Mouse (Mus musculus): ENCODE measurements around the gene Calr. TPM values are rescaled to one million over a fixed set of nuclear protein-coding genes. Genes with fewer than 3 reads are reported as not detected.
A peak's percentile ranks its signal among the peaks of the same experiment; 100 is the strongest.

Gene Calr
- polyA plus RNA-seq, 1 experiment from 2014 or later = 549 TPM

GRCm38 (mm10) chr8:84811303-84811702 lies 35.4 kb downstream of the Calr start:
- H3K4me1 ChIP-seq = peaks cover 67% of the 10 kb centered on the region
- H3K9ac ChIP-seq = peak overlapping the region; percentile 28
- ATAC-seq = no peak
- H3K36me3 ChIP-seq (ENCODE audit: poor library complexity, severe bottlenecking) = no peaks in the 10 kb centered on the region
- WGBS = 11% methylated on average over 10 of the region's 10 CpGs
- H3K4me2 ChIP-seq = peak overlapping the region; percentile 55
- H3K9me3 ChIP-seq (replicated peaks) = no peaks in the 10 kb centered on the region
- H3K27ac ChIP-seq = peak overlapping the region; percentile 71
- peak overlapping the region; percentile 20 for H3K4me3 ChIP-seq
- peaks cover 5% of the 10 kb centered on the region; the same call in 1 of the 2 replicates for H3K27me3 ChIP-seq

GRCm38 (mm10) chr8:84810896-84811295 lies 35.8 kb downstream of the Calr start:
- peak; percentile 79 for ATAC-seq
- H3K4me2 ChIP-seq = peak overlapping the region; percentile 55
- WGBS = under 1% methylated on average over 32 of the region's 32 CpGs
- peaks cover 9% of the 10 kb centered on the region; the same call in 1 of the 2 replicates for H3K27me3 ChIP-seq
- H3K4me3 ChIP-seq = peak overlapping the region; percentile 20
- H3K9me3 ChIP-seq (replicated peaks) = no peaks in the 10 kb centered on the region
- peaks cover 67% of the 10 kb centered on the region for H3K4me1 ChIP-seq
- H3K9ac ChIP-seq = peak overlapping the region; percentile 28
- H3K36me3 ChIP-seq (ENCODE audit: poor library complexity, severe bottlenecking) = no peaks in the 10 kb centered on the region
- peak overlapping the region; percentile 71 for H3K27ac ChIP-seq

GRCm38 (mm10) chr8:84809941-84810280 lies 36.8 kb downstream of the Calr start:
- Histone ChIP-seq H3K4me1 (peaks cover 58% of the 10 kb centered on the region), H3K27me3 (peaks cover 14% of the 10 kb centered on the region; the same call in 1 of the 2 replicates), H3K9me3 (replicated peaks) (no peaks in the 10 kb centered on the region), H3K27ac (peak overlapping the region; percentile 49; the same call in 1 of the 2 replicates), H3K4me2 (no peak overlapping the region), H3K9ac (no peak overlapping the region), H3K36me3 (ENCODE audit: poor library complexity, severe bottlenecking) (no peaks in the 10 kb centered on the region), H3K4me3 (no peak overlapping the region)
- no peak for ATAC-seq
- 71% methylated on average over 5 of the region's 5 CpGs for WGBS

- no peaks in the 10 kb centered on the region for H3K36me3 ChIP-seq (ENCODE audit: poor library complexity, severe bottlenecking)
- H3K4me3 ChIP-seq = no peak overlapping the region
- WGBS = 39% methylated on average over 12 of the region's 12 CpGs
- H3K9me3 ChIP-seq (replicated peaks) = no peaks in the 10 kb centered on the region
- no peak overlapping the region for H3K4me2 ChIP-seq
- ATAC-seq = peak; percentile 20
- H3K9ac ChIP-seq = no peak overlapping the region
- peak overlapping the region; percentile 49 for H3K27ac ChIP-seq
- H3K4me1 ChIP-seq = peaks cover 52% of the 10 kb centered on the region
- H3K27me3 ChIP-seq = peaks cover 18% of the 10 kb centered on the region; the same call in 1 of the 2 replicates
Observed at GRCm38 (mm10) chr8:84809109-84809940, 37.4 kb downstream of the Calr start.

GRCm38 (mm10) chr8:84806031-84806430 lies 40.7 kb downstream of the Calr start:
- H3K4me3 ChIP-seq = no peak overlapping the region
- H3K4me2 ChIP-seq = no peak overlapping the region
- peaks cover 32% of the 10 kb centered on the region for H3K4me1 ChIP-seq
- ATAC-seq = no peak
- H3K36me3 ChIP-seq (ENCODE audit: poor library complexity, severe bottlenecking) = no peaks in the 10 kb centered on the region
- no peak overlapping the region for H3K27ac ChIP-seq
- no peaks in the 10 kb centered on the region for H3K9me3 ChIP-seq (replicated peaks)
- 95% methylated on average over 5 of the region's 5 CpGs for WGBS
- H3K27me3 ChIP-seq = peaks cover 48% of the 10 kb centered on the region
- no peak overlapping the region for H3K9ac ChIP-seq

- Histone ChIP-seq H3K4me1 (peaks cover 60% of the 10 kb centered on the region), H3K27me3 (peaks cover 88% of the 10 kb centered on the region), H3K9ac (peak within 1 kb of the TSS; percentile 98), H3K4me2 (peak within 1 kb of the TSS; percentile 78), H3K4me3 (peak within 1 kb of the TSS; percentile 81), H3K9me3 (replicated peaks) (no peaks in the 10 kb centered on the region), H3K27ac (peak within 1 kb of the TSS; percentile 86), H3K36me3 (ENCODE audit: poor library complexity, severe bottlenecking) (0 out of 2 replicates have a peak, but pooled peaks cover 6% of the 10 kb centered on the region)
- peak; percentile 46; the same call in 1 of the 2 replicates for ATAC-seq
- 2% methylated on average over 38 of the region's 125 CpGs for WGBS
Observed at GRCm38 (mm10) chr8:84799999-84800831, 46.5 kb downstream of the Calr start, which contains the start of gene Nfix. Gene Nfix (minus strand): TSS chr8:84800344.

- WGBS = 1% methylated on average over 51 of the region's 108 CpGs
- peak overlapping the region; percentile 86 for H3K27ac ChIP-seq
- H3K27me3 ChIP-seq = peaks cover 82% of the 10 kb centered on the region
- peak overlapping the region; percentile 78 for H3K4me2 ChIP-seq
- no peaks in the 10 kb centered on the region for H3K9me3 ChIP-seq (replicated peaks)
- ATAC-seq = no peak
- H3K9ac ChIP-seq = peak overlapping the region; percentile 98
- H3K4me1 ChIP-seq = peaks cover 69% of the 10 kb centered on the region
- peak overlapping the region; percentile 81 for H3K4me3 ChIP-seq
- H3K36me3 ChIP-seq (ENCODE audit: poor library complexity, severe bottlenecking) = 0 out of 2 replicates have a peak, but pooled peaks cover 6% of the 10 kb centered on the region
Observed at GRCm38 (mm10) chr8:84799136-84799931, 47.4 kb downstream of the Calr start.

- Histone ChIP-seq H3K4me2 (peak overlapping the region; percentile 78), H3K36me3 (ENCODE audit: poor library complexity, severe bottlenecking) (0 out of 2 replicates have a peak, but pooled peaks cover 6% of the 10 kb centered on the region), H3K27me3 (peaks cover 82% of the 10 kb centered on the region), H3K27ac (peak overlapping the region; percentile 86), H3K9me3 (replicated peaks) (no peaks in the 10 kb centered on the region), H3K4me1 (peaks cover 76% of the 10 kb centered on the region), H3K9ac (peak overlapping the region; percentile 98), H3K4me3 (peak overlapping the region; percentile 81)
- WGBS = 44% methylated on average over 10 of the region's 10 CpGs
- ATAC-seq = no peak
Observed at GRCm38 (mm10) chr8:84798446-84799135, 48.1 kb downstream of the Calr start.

- Histone ChIP-seq H3K9me3 (replicated peaks) (no peaks in the 10 kb centered on the region), H3K9ac (peak overlapping the region; percentile 98), H3K27ac (peak overlapping the region; percentile 86), H3K4me1 (peaks cover 78% of the 10 kb centered on the region), H3K4me2 (peak overlapping the region; percentile 78), H3K27me3 (peaks cover 82% of the 10 kb centered on the region), H3K36me3 (ENCODE audit: poor library complexity, severe bottlenecking) (0 out of 2 replicates have a peak, but pooled peaks cover 6% of the 10 kb centered on the region), H3K4me3 (peak overlapping the region; percentile 81)
- ATAC-seq = no peak
- 61% methylated on average over 6 of the region's 6 CpGs for WGBS
Observed at GRCm38 (mm10) chr8:84797971-84798370, 48.8 kb downstream of the Calr start.

GRCm38 (mm10) chr8:84797256-84797797 lies 49.4 kb downstream of the Calr start:
- Histone ChIP-seq H3K27ac (peak overlapping the region; percentile 86), H3K9ac (peak overlapping the region; percentile 98), H3K9me3 (replicated peaks) (no peaks in the 10 kb centered on the region), H3K27me3 (peaks cover 80% of the 10 kb centered on the region), H3K4me2 (peak overlapping the region; percentile 78), H3K36me3 (ENCODE audit: poor library complexity, severe bottlenecking) (0 out of 2 replicates have a peak, but pooled peaks cover 6% of the 10 kb centered on the region), H3K4me1 (peaks cover 84% of the 10 kb centered on the region), H3K4me3 (peak overlapping the region; percentile 81)
- no peak for ATAC-seq
- WGBS = 72% methylated on average over 15 of the region's 15 CpGs

Measured in forebrain, embryonic 13.5 days (tissue).